ENCODE assay signal across 9 mouse cellular contexts in the genomic region with DNA sequence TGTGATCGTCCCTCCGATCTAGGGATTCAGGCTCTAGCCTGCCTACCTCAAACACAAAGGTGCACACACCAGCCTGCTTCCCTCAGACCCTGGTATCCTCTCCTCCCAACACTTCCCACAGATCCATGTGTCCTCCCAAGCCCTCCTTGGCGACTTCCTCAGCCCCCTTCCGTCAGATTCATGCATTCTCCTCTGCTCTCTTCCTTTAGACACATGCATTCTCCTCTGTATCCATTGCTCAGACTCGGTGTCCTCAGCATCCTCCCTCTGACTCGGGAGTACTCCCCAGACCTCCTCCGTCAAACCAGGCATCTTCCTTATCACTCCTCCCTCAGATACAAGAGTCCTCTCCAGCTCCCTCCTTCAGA. TPM values are rescaled to one million over a fixed set of nuclear protein-coding genes. Genes with fewer than 3 reads are reported as not detected.
DNase-seq lines count a peak whose midpoint lies in the region; ATAC-seq and TF ChIP-seq lines count a peak whose summit lies in the region.
"Had no signal": no experiment of that assay in that cellular context is flagged by ENCODE, and none has a peak within 500 bp of the region (broad histone marks: within the 10 kb centered on the region; RNA-seq: fewer than 3 reads in every experiment).

No protein-coding gene starts in this region.

- H3K4me3 ChIP-seq in lung, embryonic 14.5 days (ENCODE audit: low read depth, low read length) = peak overlapping the region; percentile 87
- H3K4me3 ChIP-seq in embryonic fibroblast, embryonic 13.5 days (ENCODE audit: insufficient read depth, low read length) = peak overlapping the region; percentile 98
- peak overlapping the region; percentile 77 for H3K4me3 ChIP-seq in intestine, postnatal 0 days (ENCODE audit: low read depth, low read length)
- H3K4me3 ChIP-seq in neural tube, embryonic 14.5 days (ENCODE audit: low read depth, low read length) = peak overlapping the region; percentile 65

- TF ChIP-seq CTCF in lung, embryonic 14.5 days (IDR thresholded peaks at IDR 0.05; ENCODE audit: low read depth) = no peak
- TF ChIP-seq CTCF in embryonic fibroblast, embryonic 13.5 days (IDR thresholded peaks at IDR 0.05; ENCODE audit: borderline replicate concordance, insufficient read depth, low read length) = no peak
- no peak for TF ChIP-seq CTCF in intestine, postnatal 0 days (IDR thresholded peaks at IDR 0.05; ENCODE audit: low read depth)

- ATAC-seq in lung, embryonic 14.5 days (ENCODE audit: insufficient read depth) = no peak
- ATAC-seq in intestine, postnatal 0 days = no peak
- no peak for ATAC-seq in neural tube, embryonic 14.5 days (ENCODE audit: low read depth)
- no peak for ATAC-seq in monocyte, adult 5-6 weeks (replicated peaks; ENCODE audit: insufficient number of reproducible peaks, low FRiP score, low TSS enrichment, poor library complexity, severe bottlenecking)

- H3K27ac ChIP-seq in lung, embryonic 14.5 days (ENCODE audit: low read depth) = peak overlapping the region; percentile 89
- 0 out of 2 replicates have a peak overlapping the region, but pooled peaks have one; percentile 11 for H3K27ac ChIP-seq in embryonic fibroblast, embryonic 13.5 days (ENCODE audit: insufficient read depth, low read length)
- peak overlapping the region; percentile 79; the same call in 1 of the 2 replicates for H3K27ac ChIP-seq in intestine, postnatal 0 days (ENCODE audit: low read depth, low read length)
- H3K27ac ChIP-seq in neural tube, embryonic 14.5 days (ENCODE audit: low read depth, low read length) = peak overlapping the region; percentile 91; the same call in 1 of the 2 replicates

- under 1% methylated on average over 7 of the region's 7 CpGs for WGBS in lung, embryonic 14.5 days
- 1% methylated on average over 7 of the region's 7 CpGs for WGBS in intestine, postnatal 0 days
- WGBS in neural tube, embryonic 14.5 days = 1% methylated on average over 7 of the region's 7 CpGs

- peaks cover 19% of the 10 kb centered on the region for H3K4me1 ChIP-seq in lung, embryonic 14.5 days (ENCODE audit: insufficient read depth)
- 0 out of 2 replicates have a peak, but pooled peaks cover 5% of the 10 kb centered on the region for H3K4me1 ChIP-seq in embryonic fibroblast, embryonic 13.5 days (ENCODE audit: control insufficient read depth, insufficient read depth, low read length)
- peaks cover 4% of the 10 kb centered on the region; the same call in 1 of the 2 replicates for H3K4me1 ChIP-seq in intestine, postnatal 0 days (replicated peaks; ENCODE audit: control insufficient read depth, insufficient read depth, low read length)
- H3K4me1 ChIP-seq in neural tube, embryonic 14.5 days (ENCODE audit: control insufficient read depth, insufficient read depth, low read length) = peaks cover 28% of the 10 kb centered on the region

- DNase-seq in lung, embryonic 14.5 days = no peak
- no peak for DNase-seq in lung, postnatal 25 days (ENCODE audit: low spot score)
- no peak for DNase-seq in thymus, postnatal 10 days (ENCODE audit: low spot score in 2 of 2)
- no peak for DNase-seq in kidney, postnatal 14 days

- no peaks in the 10 kb centered on the region for H3K27me3 ChIP-seq in lung, embryonic 14.5 days (ENCODE audit: insufficient read depth, low read length)
- no peaks in the 10 kb centered on the region for H3K27me3 ChIP-seq in intestine, postnatal 0 days (replicated peaks; ENCODE audit: control insufficient read depth, insufficient read depth, low read length)
- no peaks in the 10 kb centered on the region for H3K27me3 ChIP-seq in neural tube, embryonic 14.5 days (ENCODE audit: control insufficient read depth, insufficient read depth, low read length)

- H3K9me3 ChIP-seq in lung, embryonic 14.5 days (ENCODE audit: low read depth, low read length) = no peaks in the 10 kb centered on the region
- no peaks in the 10 kb centered on the region for H3K9me3 ChIP-seq in intestine, postnatal 0 days (ENCODE audit: control insufficient read depth)
- H3K9me3 ChIP-seq in neural tube, embryonic 14.5 days (ENCODE audit: control insufficient read depth, low read length) = no peaks in the 10 kb centered on the region

- H3K4me2 ChIP-seq in lung, embryonic 14.5 days = peak overlapping the region; percentile 98
- H3K4me2 ChIP-seq in intestine, postnatal 0 days (replicated peaks; ENCODE audit: low read depth) = peak overlapping the region; percentile 81
- peak overlapping the region; percentile 93 for H3K4me2 ChIP-seq in neural tube, embryonic 14.5 days (ENCODE audit: low read depth, low read length)

- H3K9ac ChIP-seq in lung, embryonic 14.5 days = peak overlapping the region; percentile 93
- H3K9ac ChIP-seq in intestine, postnatal 0 days (ENCODE audit: low read depth, low read length) = peak overlapping the region; percentile 61
- peak overlapping the region; percentile 68 for H3K9ac ChIP-seq in neural tube, embryonic 14.5 days (replicated peaks; ENCODE audit: low read depth, low read length)

- TF ChIP-seq POLR2A in embryonic fibroblast, embryonic 13.5 days (IDR thresholded peaks at IDR 0.05; ENCODE audit: low read depth, low read length) = no peak

- peaks cover 31% of the 10 kb centered on the region for H3K36me3 ChIP-seq in lung, embryonic 14.5 days (ENCODE audit: insufficient read depth)
- peaks cover 27% of the 10 kb centered on the region for H3K36me3 ChIP-seq in intestine, postnatal 0 days (ENCODE audit: control insufficient read depth, insufficient read depth)
- H3K36me3 ChIP-seq in neural tube, embryonic 14.5 days (ENCODE audit: control insufficient read depth, insufficient read depth, low read length) = peaks cover 13% of the 10 kb centered on the region

RNA-seq across cellular contexts. Expression of a gene that starts 0.8 kb away (rescaled TPM):
- 35.7 and 36.0 TPM in 2 replicates for polyA plus RNA-seq in lung, embryonic 14.5 days (2014; fragmentation: Nextera tagmentation; extraction: Ambion mirVana)
- 47.6 and 58.2 TPM in 2 replicates for polyA plus RNA-seq in embryonic fibroblast, embryonic 13.5 days (2011; ENCODE audit: insufficient read length, low read depth, missing spikeins)
- 10.4 and 10.6 TPM in 2 replicates for polyA plus RNA-seq in intestine, postnatal 0 days (2015; fragmentation: Nextera tagmentation; extraction: Ambion mirVana)
- polyA plus RNA-seq in neural tube, embryonic 14.5 days (2014; fragmentation: Nextera tagmentation; extraction: Ambion mirVana) = 18.1 and 19.9 TPM in 2 replicates
- 3.6 to 4.9 TPM (median 3.9 TPM) in 3 replicates for total RNA-seq in monocyte, adult 5-6 weeks (2017)

RNA-seq across cellular contexts. Expression of a gene that starts 4.1 kb away (rescaled TPM):
- 163 and 173 TPM in 2 replicates for polyA plus RNA-seq in lung, embryonic 14.5 days (2014; fragmentation: Nextera tagmentation; extraction: Ambion mirVana)
- 67.9 and 74.6 TPM in 2 replicates for polyA plus RNA-seq in embryonic fibroblast, embryonic 13.5 days (2011; ENCODE audit: insufficient read length, low read depth, missing spikeins)
- polyA plus RNA-seq in intestine, postnatal 0 days (2015; fragmentation: Nextera tagmentation; extraction: Ambion mirVana) = 35.6 and 38.6 TPM in 2 replicates
- polyA plus RNA-seq in neural tube, embryonic 14.5 days (2014; fragmentation: Nextera tagmentation; extraction: Ambion mirVana) = 86.8 and 95.3 TPM in 2 replicates
- total RNA-seq in monocyte, adult 5-6 weeks (2017) = 18.0 to 33.4 TPM (median 23.3 TPM) in 3 replicates

RNA-seq across cellular contexts. Expression of a gene that starts 13.2 kb away (rescaled TPM):
- polyA plus RNA-seq in lung, embryonic 14.5 days (2014; fragmentation: Nextera tagmentation; extraction: Ambion mirVana) = not detected in 2 replicates
- polyA plus RNA-seq in embryonic fibroblast, embryonic 13.5 days (2011; ENCODE audit: insufficient read length, low read depth, missing spikeins) = not detected in 2 replicates
- polyA plus RNA-seq in intestine, postnatal 0 days (2015; fragmentation: Nextera tagmentation; extraction: Ambion mirVana) = not detected in 2 replicates
- not detected in 2 replicates for polyA plus RNA-seq in neural tube, embryonic 14.5 days (2014; fragmentation: Nextera tagmentation; extraction: Ambion mirVana)
- total RNA-seq in monocyte, adult 5-6 weeks (2017) = not detected in 3 replicates
- total RNA-seq: adrenal gland, adult 18-20 months had no signal

RNA-seq across cellular contexts. Expression of a gene that starts 20.3 kb away (rescaled TPM):
- polyA plus RNA-seq in lung, embryonic 14.5 days (2014; fragmentation: Nextera tagmentation; extraction: Ambion mirVana) = 1.9 and 2.2 TPM in 2 replicates
- 0.79 and 1.0 TPM in 2 replicates for polyA plus RNA-seq in embryonic fibroblast, embryonic 13.5 days (2011; ENCODE audit: insufficient read length, low read depth, missing spikeins)
- polyA plus RNA-seq in intestine, postnatal 0 days (2015; fragmentation: Nextera tagmentation; extraction: Ambion mirVana) = 2.0 TPM in 2 replicates
- polyA plus RNA-seq in neural tube, embryonic 14.5 days (2014; fragmentation: Nextera tagmentation; extraction: Ambion mirVana) = not detected in 2 replicates
- total RNA-seq in monocyte, adult 5-6 weeks (2017) = not detected in 3 replicates

RNA-seq across cellular contexts. Expression of a gene that starts 25.9 kb away (rescaled TPM):
- polyA plus RNA-seq in lung, embryonic 14.5 days (2014; fragmentation: Nextera tagmentation; extraction: Ambion mirVana) = 4,463 and 4,749 TPM in 2 replicates
- 3,506 and 4,699 TPM in 2 replicates for polyA plus RNA-seq in embryonic fibroblast, embryonic 13.5 days (2011; ENCODE audit: insufficient read length, low read depth, missing spikeins)
- 13,232 and 14,059 TPM in 2 replicates for polyA plus RNA-seq in intestine, postnatal 0 days (2015; fragmentation: Nextera tagmentation; extraction: Ambion mirVana)
- polyA plus RNA-seq in neural tube, embryonic 14.5 days (2014; fragmentation: Nextera tagmentation; extraction: Ambion mirVana) = 5,062 and 5,088 TPM in 2 replicates
- 1,006 to 1,190 TPM (median 1,165 TPM) in 3 replicates for total RNA-seq in monocyte, adult 5-6 weeks (2017)

Comparison
In these comparisons a context has a peak if more than half of its experiments do, and no peak if none do; other contexts are left out.
1. H3K27ac ChIP-seq: peak in every context shown above with its lines; median percentile 91 in neural tube, embryonic 14.5 days; 89 in lung, embryonic 14.5 days; 79 in intestine, postnatal 0 days; 11 in embryonic fibroblast, embryonic 13.5 days.